Mouse (Mus musculus) hindbrain, embryonic 16.5 days (tissue): ENCODE results near the gene Mpz. TPM values are rescaled to one million over a fixed set of nuclear protein-coding genes. Genes with fewer than 3 reads are reported as not detected.
A peak's percentile ranks its signal among the peaks of the same experiment; 100 is the strongest.
"Not testable (repeated sequence)": the region's sequence is repeated elsewhere in the genome, so short reads cannot be mapped to it uniquely, and the experiment has no call there.

ENCODE experiments used
- ATAC-seq: fragments of 200-750 bp; cut with Nextera tagmentation; 2 replicates; pipeline ENCODE4 v1.8.0; 2017; ENCODE audit warnings: moderate TSS enrichment, moderate library complexity
- H3K27ac ChIP-seq: fragments of 300-500 bp; sonication (generic); 2 replicates; pipeline ENCODE4 v1.5.1; 2014; ENCODE audit warnings: low read depth, mild to moderate bottlenecking, control low read depth, low read length, moderate library complexity
- H3K27me3 ChIP-seq: fragments of 300-500 bp; sonication (generic); replicated peaks from 2 replicates; pipeline ENCODE4 v1.6.1; 2014; ENCODE audit warnings: low read length; ENCODE audit not compliant: control insufficient read depth, insufficient read depth
- H3K36me3 ChIP-seq: fragments of 300-500 bp; sonication (generic); 2 replicates; pipeline ENCODE4 v1.6.1; 2014; ENCODE audit warnings: mild to moderate bottlenecking, low read length, moderate library complexity, mixed read lengths; ENCODE audit not compliant: control insufficient read depth, insufficient read depth
- H3K4me1 ChIP-seq: fragments of 300-500 bp; sonication (generic); 2 replicates; pipeline ENCODE4 v1.6.1; 2014; ENCODE audit warnings: low read depth, low read length; ENCODE audit not compliant: control insufficient read depth, insufficient read depth
- H3K4me2 ChIP-seq: fragments of 300-500 bp; sonication (generic); 2 replicates; pipeline ENCODE4 v1.6.1; 2014; ENCODE audit warnings: mild to moderate bottlenecking, low read length, control low read depth, moderate library complexity
- H3K4me3 ChIP-seq: fragments of 300-500 bp; sonication (generic); 2 replicates; pipeline ENCODE4 v1.5.1; 2014; ENCODE audit warnings: mild to moderate bottlenecking, low read length, control low read depth, moderate library complexity
- H3K9ac ChIP-seq: fragments of 300-500 bp; sonication (generic); 2 replicates; pipeline ENCODE4 v1.6.1; 2014; ENCODE audit warnings: low read depth, mild to moderate bottlenecking, control low read depth, low read length, moderate library complexity
- H3K9me3 ChIP-seq: fragments of 300-500 bp; sonication (generic); 2 replicates; pipeline ENCODE4 v1.6.1; 2014; ENCODE audit warnings: mild to moderate bottlenecking, low read length, moderate library complexity; ENCODE audit not compliant: control insufficient read depth
- WGBS: fragments of 180-500 bp; shearing (Covaris S2); extraction: QIAGEN DNeasy Blood & Tissue Kit; methylation state at CpG from one replicate; pipeline ENCODE4 v1.1.7; 2014; 5-methylcytosine and 5-hydroxymethylcytosine counted together
- polyA plus RNA-seq: library from polyadenylated mRNA; unstranded; fragments of >200 nt; fragmentation: Nextera tagmentation; extraction: Ambion mirVana; gene quantifications from 2 replicates; pipeline ENCODE4 v1.2.1, GENCODE M21; 2015

Gene Mpz
- polyA plus RNA-seq, 1 experiment from 2014 or later, result 5.3 TPM

- Histone ChIP-seq H3K4me3 (no peak overlapping the region), H3K9me3 (no peaks in the 10 kb centered on the region), H3K9ac (no peak overlapping the region), H3K27me3 (no peaks in the 10 kb centered on the region), H3K4me2 (no peak overlapping the region), H3K36me3 (no peaks in the 10 kb centered on the region), H3K4me1 (no peaks in the 10 kb centered on the region), H3K27ac (no peak overlapping the region)
- 41% methylated on average over 5 of the region's 5 CpGs for WGBS
- no peak for ATAC-seq
These were observed 28.7 kb upstream of the Mpz start for GRCm38 (mm10) chr1:171121839-171122238.

GRCm38 (mm10) chr1:171122932-171123331, 27.6 kb upstream of the Mpz start:
- H3K9me3 ChIP-seq, result no peaks in the 10 kb centered on the region
- 24% methylated on average over 7 of the region's 7 CpGs for WGBS
- peaks cover 6% of the 10 kb centered on the region; the same call in 1 of the 2 replicates for H3K36me3 ChIP-seq
- no peaks in the 10 kb centered on the region for H3K27me3 ChIP-seq
- H3K27ac ChIP-seq, result no peak overlapping the region
- H3K9ac ChIP-seq, result no peak overlapping the region
- peak; percentile 51; the same call in 1 of the 2 replicates for ATAC-seq
- no peak overlapping the region for H3K4me3 ChIP-seq
- H3K4me1 ChIP-seq, result no peaks in the 10 kb centered on the region
- H3K4me2 ChIP-seq, result no peak overlapping the region

GRCm38 (mm10) chr1:171124398-171124797, 26.1 kb upstream of the Mpz start:
- Histone ChIP-seq H3K4me2 (no peak overlapping the region), H3K27me3 (no peaks in the 10 kb centered on the region), H3K4me3 (no peak overlapping the region), H3K27ac (no peak overlapping the region), H3K9me3 (no peaks in the 10 kb centered on the region), H3K4me1 (no peaks in the 10 kb centered on the region), H3K9ac (no peak overlapping the region), H3K36me3 (peaks cover 15% of the 10 kb centered on the region; the same call in 1 of the 2 replicates)
- 89% methylated on average over 5 of the region's 5 CpGs for WGBS
- ATAC-seq, result no peak

GRCm38 (mm10) chr1:171129251-171129650, 21.3 kb upstream of the Mpz start:
- H3K9me3 ChIP-seq, result no peaks in the 10 kb centered on the region
- H3K36me3 ChIP-seq, result peaks cover 24% of the 10 kb centered on the region
- H3K4me2 ChIP-seq, result no peak overlapping the region
- H3K9ac ChIP-seq, result no peak overlapping the region
- 0 out of 2 replicates have a peak, but pooled peaks have one; percentile 40 for ATAC-seq
- 62% methylated on average over 7 of the region's 7 CpGs for WGBS
- H3K27me3 ChIP-seq, result no peaks in the 10 kb centered on the region
- no peak overlapping the region for H3K27ac ChIP-seq
- no peak overlapping the region for H3K4me3 ChIP-seq
- no peaks in the 10 kb centered on the region for H3K4me1 ChIP-seq

GRCm38 (mm10) chr1:171130971-171131370, 19.5 kb upstream of the Mpz start:
- 81% methylated on average over 1 of the region's 1 CpGs for WGBS
- Histone ChIP-seq H3K27ac (no peak overlapping the region), H3K36me3 (peaks cover 40% of the 10 kb centered on the region), H3K4me2 (no peak overlapping the region), H3K4me1 (no peaks in the 10 kb centered on the region), H3K9ac (no peak overlapping the region), H3K4me3 (no peak overlapping the region), H3K9me3 (no peaks in the 10 kb centered on the region), H3K27me3 (no peaks in the 10 kb centered on the region)
- no peak for ATAC-seq

- Histone ChIP-seq H3K4me3 (no peak overlapping the region), H3K36me3 (peaks cover 29% of the 10 kb centered on the region), H3K4me2 (no peak overlapping the region), H3K9me3 (no peaks in the 10 kb centered on the region), H3K27ac (no peak overlapping the region), H3K4me1 (no peaks in the 10 kb centered on the region), H3K27me3 (no peaks in the 10 kb centered on the region), H3K9ac (no peak overlapping the region)
- 98% methylated on average over 2 of the region's 2 CpGs for WGBS
- ATAC-seq, result no peak
These were observed 14.9 kb upstream of the Mpz start for GRCm38 (mm10) chr1:171135600-171135999.

GRCm38 (mm10) chr1:171137486-171138155, 12.9 kb upstream of the Mpz start:
- not testable (repeated sequence) for H3K4me2 ChIP-seq, H3K27ac ChIP-seq, H3K9me3 ChIP-seq, H3K27me3 ChIP-seq, ATAC-seq, H3K4me3 ChIP-seq, H3K4me1 ChIP-seq, H3K9ac ChIP-seq
- 86% methylated on average over 8 of the region's 8 CpGs for WGBS
- peaks cover 37% of the 10 kb centered on the region for H3K36me3 ChIP-seq

GRCm38 (mm10) chr1:171142981-171143380, 7.5 kb upstream of the Mpz start:
- H3K9ac ChIP-seq, H3K4me3 ChIP-seq, ATAC-seq, H3K4me2 ChIP-seq, H3K4me1 ChIP-seq, H3K27me3 ChIP-seq, H3K27ac ChIP-seq, H3K9me3 ChIP-seq: not testable (repeated sequence)
- WGBS, result 85% methylated on average over 9 of the region's 11 CpGs
- peaks cover 24% of the 10 kb centered on the region for H3K36me3 ChIP-seq

- Histone ChIP-seq H3K27ac (peak overlapping the region; percentile 89), H3K4me3 (peak overlapping the region; percentile 81), H3K4me2 (peak overlapping the region; percentile 63), H3K27me3 (no peaks in the 10 kb centered on the region; the same call in 1 of the 2 replicates), H3K36me3 (no peaks in the 10 kb centered on the region), H3K9ac (peak overlapping the region; percentile 90), H3K4me1 (peaks cover 18% of the 10 kb centered on the region), H3K9me3 (no peaks in the 10 kb centered on the region)
- ATAC-seq, result peak; percentile 32
- 4% methylated on average over 18 of the region's 18 CpGs for WGBS
These were observed 404 bp downstream of the Mpz start for GRCm38 (mm10) chr1:171150838-171151391.
